Mouse (Mus musculus): ENCODE results near the gene Akr1c12. TPM values are rescaled to one million over a fixed set of nuclear protein-coding genes. Genes with fewer than 3 reads are reported as not detected.
A peak's percentile ranks its signal among the peaks of the same experiment; 100 is the strongest.
"Not testable (repeated sequence)": the region's sequence is repeated elsewhere in the genome, so short reads cannot be mapped to it uniquely, and the experiment has no call there.

Gene Akr1c12
- polyA plus RNA-seq (2016; fragmentation: Nextera tagmentation; extraction: Ambion mirVana) = 0.15 and 0.17 TPM in 2 replicates

GRCm38 (mm10) chr13:4279284-4279683 is at the start of gene Akr1c12:
Gene Akr1c12, minus strand, starts transcription at chr13:4279433.
- Histone ChIP-seq H3K9me3 (no peaks in the 10 kb centered on the region), H3K27me3 (no peaks in the 10 kb centered on the region), H3K4me2 (no peak within 1 kb of the TSS), H3K4me1 (no peaks in the 10 kb centered on the region), H3K9ac (no peak within 1 kb of the TSS), H3K36me3 (replicated peaks) (no peaks in the 10 kb centered on the region), H3K4me3 (replicated peaks) (no peak within 1 kb of the TSS), H3K27ac (no peak within 1 kb of the TSS)
- WGBS = 84% methylated on average over 4 of the region's 4 CpGs
- no peak for ATAC-seq (ENCODE audit: low FRiP score)

GRCm38 (mm10) chr13:4318773-4319172 is 39.5 kb upstream of the Akr1c12 start:
- ATAC-seq (ENCODE audit: low FRiP score) = no peak
- Histone ChIP-seq H3K4me1 (no peaks in the 10 kb centered on the region), H3K4me2 (no peak overlapping the region), H3K9ac (no peak overlapping the region), H3K27me3 (no peaks in the 10 kb centered on the region), H3K27ac (no peak overlapping the region), H3K4me3 (replicated peaks) (no peak overlapping the region), H3K36me3 (replicated peaks) (no peaks in the 10 kb centered on the region), H3K9me3 (no peaks in the 10 kb centered on the region)
- WGBS = 78% methylated on average over 2 of the region's 2 CpGs

- no peaks in the 10 kb centered on the region for H3K4me1 ChIP-seq
- no peaks in the 10 kb centered on the region for H3K9me3 ChIP-seq
- WGBS = 88% methylated on average over 2 of the region's 2 CpGs
- no peak overlapping the region for H3K9ac ChIP-seq
- no peak overlapping the region for H3K4me2 ChIP-seq
- no peak for ATAC-seq (ENCODE audit: low FRiP score)
- H3K36me3 ChIP-seq (replicated peaks) = no peaks in the 10 kb centered on the region
- no peaks in the 10 kb centered on the region for H3K27me3 ChIP-seq
- H3K27ac ChIP-seq = no peak overlapping the region
- H3K4me3 ChIP-seq (replicated peaks) = no peak overlapping the region
Observed at GRCm38 (mm10) chr13:4313907-4314306, 34.7 kb upstream of the Akr1c12 start.

GRCm38 (mm10) chr13:4304861-4305565 is 25.8 kb upstream of the Akr1c12 start:
- no peak for ATAC-seq (ENCODE audit: low FRiP score)
- 51% methylated on average over 2 of the region's 2 CpGs for WGBS
- H3K27me3 ChIP-seq = no peaks in the 10 kb centered on the region

GRCm38 (mm10) chr13:4296991-4297390 is 17.8 kb upstream of the Akr1c12 start:
- Histone ChIP-seq H3K36me3 (replicated peaks) (no peaks in the 10 kb centered on the region), H3K9me3 (no peaks in the 10 kb centered on the region), H3K27me3 (no peaks in the 10 kb centered on the region), H3K27ac (no peak overlapping the region), H3K4me2 (no peak overlapping the region), H3K9ac (no peak overlapping the region), H3K4me3 (replicated peaks) (no peak overlapping the region), H3K4me1 (no peaks in the 10 kb centered on the region)
- ATAC-seq (ENCODE audit: low FRiP score) = no peak
- 90% methylated on average over 4 of the region's 4 CpGs for WGBS

More at GRCm38 (mm10) chr13:4304861-4305565, 25.8 kb upstream of the Akr1c12 start:
- H3K4me1 ChIP-seq = no peaks in the 10 kb centered on the region
- no peak overlapping the region for H3K4me3 ChIP-seq (replicated peaks)
- no peak overlapping the region for H3K4me2 ChIP-seq
- no peak overlapping the region for H3K9ac ChIP-seq
- H3K9me3 ChIP-seq = no peaks in the 10 kb centered on the region
- no peaks in the 10 kb centered on the region for H3K36me3 ChIP-seq (replicated peaks)
- no peak overlapping the region for H3K27ac ChIP-seq

- H3K4me1 ChIP-seq = no peaks in the 10 kb centered on the region
- 35% methylated on average over 7 of the region's 7 CpGs for WGBS
- peak; percentile 63; the same call in 1 of the 2 replicates for ATAC-seq (ENCODE audit: low FRiP score)
Observed at GRCm38 (mm10) chr13:4281471-4282412, 2.5 kb upstream of the Akr1c12 start.

GRCm38 (mm10) chr13:4277526-4277925 is 1.7 kb downstream of the Akr1c12 start:
- H3K27ac ChIP-seq = no peak overlapping the region
- H3K27me3 ChIP-seq = no peaks in the 10 kb centered on the region
- H3K9me3 ChIP-seq = no peaks in the 10 kb centered on the region
- H3K4me1 ChIP-seq = no peaks in the 10 kb centered on the region
- no peaks in the 10 kb centered on the region for H3K36me3 ChIP-seq (replicated peaks)
- ATAC-seq (ENCODE audit: low FRiP score) = no peak
- no peak overlapping the region for H3K4me2 ChIP-seq
- whole genome bisulfite sequencing = 91% methylated on average over 2 of the region's 2 CpGs
- no peak overlapping the region for H3K4me3 ChIP-seq (replicated peaks)
- no peak overlapping the region for H3K9ac ChIP-seq

More at GRCm38 (mm10) chr13:4281471-4282412, 2.5 kb upstream of the Akr1c12 start:
- Histone ChIP-seq H3K9me3 (no peaks in the 10 kb centered on the region), H3K4me3 (replicated peaks) (no peak overlapping the region), H3K27ac (no peak overlapping the region), H3K9ac (no peak overlapping the region), H3K27me3 (no peaks in the 10 kb centered on the region), H3K4me2 (no peak overlapping the region), H3K36me3 (replicated peaks) (no peaks in the 10 kb centered on the region)

GRCm38 (mm10) chr13:4270860-4271259 is 8.4 kb downstream of the Akr1c12 start:
- no peak overlapping the region for H3K27ac ChIP-seq
- no peaks in the 10 kb centered on the region for H3K4me1 ChIP-seq
- no peak overlapping the region for H3K9ac ChIP-seq
- no peak for ATAC-seq (ENCODE audit: low FRiP score)
- H3K27me3 ChIP-seq = no peaks in the 10 kb centered on the region
- H3K9me3 ChIP-seq = no peaks in the 10 kb centered on the region
- no peaks in the 10 kb centered on the region for H3K36me3 ChIP-seq (replicated peaks)
- H3K4me2 ChIP-seq = no peak overlapping the region
- H3K4me3 ChIP-seq (replicated peaks) = no peak overlapping the region

GRCm38 (mm10) chr13:4265455-4265854 is 13.8 kb downstream of the Akr1c12 start:
- H3K9ac ChIP-seq; H3K27me3 ChIP-seq; H3K4me3 ChIP-seq (replicated peaks); H3K27ac ChIP-seq; H3K4me2 ChIP-seq; H3K4me1 ChIP-seq; H3K36me3 ChIP-seq (replicated peaks); ATAC-seq (ENCODE audit: low FRiP score); H3K9me3 ChIP-seq: not testable (repeated sequence)
- 85% methylated on average over 2 of the region's 2 CpGs for WGBS

GRCm38 (mm10) chr13:4265047-4265446 is 14.2 kb downstream of the Akr1c12 start:
- no peaks in the 10 kb centered on the region for H3K4me1 ChIP-seq

GRCm38 (mm10) chr13:4264612-4265011 is 14.6 kb downstream of the Akr1c12 start:
- Histone ChIP-seq H3K4me1 (no peaks in the 10 kb centered on the region), H3K4me3 (replicated peaks) (no peak overlapping the region), H3K9ac (no peak overlapping the region), H3K36me3 (replicated peaks) (no peaks in the 10 kb centered on the region), H3K9me3 (no peaks in the 10 kb centered on the region), H3K4me2 (no peak overlapping the region), H3K27me3 (no peaks in the 10 kb centered on the region), H3K27ac (no peak overlapping the region)
- WGBS = 91% methylated on average over 3 of the region's 3 CpGs
- ATAC-seq (ENCODE audit: low FRiP score) = no peak

More at GRCm38 (mm10) chr13:4265047-4265446, 14.2 kb downstream of the Akr1c12 start:
- Histone ChIP-seq H3K4me3 (replicated peaks) (no peak overlapping the region), H3K9me3 (no peaks in the 10 kb centered on the region), H3K27ac (no peak overlapping the region), H3K4me2 (no peak overlapping the region), H3K36me3 (replicated peaks) (no peaks in the 10 kb centered on the region), H3K27me3 (no peaks in the 10 kb centered on the region), H3K9ac (no peak overlapping the region)
- no peak for ATAC-seq (ENCODE audit: low FRiP score)
- 84% methylated on average over 2 of the region's 2 CpGs for WGBS

GRCm38 (mm10) chr13:4257349-4257748 is 21.9 kb downstream of the Akr1c12 start:
- Histone ChIP-seq H3K36me3 (replicated peaks) (no peaks in the 10 kb centered on the region), H3K9me3 (no peaks in the 10 kb centered on the region), H3K4me3 (replicated peaks) (no peak overlapping the region), H3K27ac (no peak overlapping the region), H3K4me2 (no peak overlapping the region), H3K9ac (no peak overlapping the region), H3K27me3 (no peaks in the 10 kb centered on the region), H3K4me1 (no peaks in the 10 kb centered on the region)
- WGBS = 89% methylated on average over 6 of the region's 6 CpGs
- ATAC-seq (ENCODE audit: low FRiP score) = no peak
